Mouse (Mus musculus): ENCODE data around the gene Rhoq.

GRCm38 (mm10) chr17:86942112-86942511, 20.8 kb upstream of the Rhoq start:
- no peak for TF ChIP-seq CTCF (IDR thresholded peaks at IDR 0.05; ENCODE audit: control insufficient read depth, insufficient read depth, low read length)
- no peak for TF ChIP-seq POLR2A (IDR thresholded peaks at IDR 0.05; ENCODE audit: borderline replicate concordance, control insufficient read depth, low read depth, low read length)
